In genomic region chr7:126975950-126976866, GRCm38 (mm10) we compare ENCODE assay signal across 8 mouse cellular contexts. TPM values are rescaled to one million over a fixed set of nuclear protein-coding genes. Genes with fewer than 3 reads are reported as not detected.
A peak's percentile ranks its signal among the peaks of the same experiment; 100 is the strongest.
DNase-seq lines count a peak whose midpoint lies in the region; ATAC-seq and TF ChIP-seq lines count a peak whose summit lies in the region.

Cdiptos (minus strand) TSS chr7:126976098.

- no peaks in the 10 kb centered on the region for H3K27me3 ChIP-seq in hindbrain, postnatal 0 days (ENCODE audit: insufficient read depth, low read length)

- peak within 1 kb of the TSS; percentile 98 for H3K27ac ChIP-seq in hindbrain, postnatal 0 days
- peak within 1 kb of the TSS; percentile 100 for H3K27ac ChIP-seq in left cerebral cortex, adult 2 months

- peak; percentile 95 for ATAC-seq in hindbrain, postnatal 0 days
- ATAC-seq in megakaryocyte, adult 5-6 weeks (ENCODE audit: poor library complexity, severe bottlenecking), result peak; percentile 95

- no peaks in the 10 kb centered on the region for H3K9me3 ChIP-seq in hindbrain, postnatal 0 days (ENCODE audit: low read length)

- H3K4me1 ChIP-seq in hindbrain, postnatal 0 days (ENCODE audit: insufficient read depth, low read length), result peaks cover 7% of the 10 kb centered on the region; the same call in 1 of the 2 replicates

- H3K9ac ChIP-seq in hindbrain, postnatal 0 days (replicated peaks; ENCODE audit: low read length), result peak within 1 kb of the TSS; percentile 86

- H3K4me3 ChIP-seq in hindbrain, postnatal 0 days (ENCODE audit: low read length), result peak within 1 kb of the TSS; percentile 79
- H3K4me3 ChIP-seq in left cerebral cortex, adult 2 months, result peak within 1 kb of the TSS; percentile 99

- H3K36me3 ChIP-seq in hindbrain, postnatal 0 days (ENCODE audit: insufficient read depth, low read length), result peaks cover 35% of the 10 kb centered on the region

- H3K4me2 ChIP-seq in hindbrain, postnatal 0 days (ENCODE audit: low read depth, low read length), result peak within 1 kb of the TSS; percentile 88

- peak; percentile 99 for TF ChIP-seq CTCF in hindbrain, postnatal 0 days (IDR thresholded peaks at IDR 0.05; ENCODE audit: low read depth)
- TF ChIP-seq CTCF in left cerebral cortex, adult 2 months (IDR thresholded peaks at IDR 0.05), result peak; percentile 99

- DNase-seq in T-cell, adult 2 months (ENCODE audit: low spot score), result peak; percentile 93
- peak; percentile 97 to 98 for DNase-seq in cerebellum, postnatal 36 days
- peak; percentile 96 for DNase-seq in gastrocnemius, adult 18-20 months (ENCODE audit: low spot score)
- DNase-seq in hindbrain, postnatal 0 days (ENCODE audit: low spot score), result peak; percentile 98
- DNase-seq in left cerebral cortex, adult 2 months (ENCODE audit: extremely low spot score in 1 of 2, low spot score in 2 of 2), result peak; percentile 94 to 96
- peak; percentile 96 to 98 for DNase-seq in right cerebral cortex, adult 2 months (ENCODE audit: low spot score in 2 of 2)
- peak; percentile 98 for DNase-seq in urinary bladder, postnatal 14 days (ENCODE audit: low spot score)

- WGBS in hindbrain, postnatal 0 days, result 0% methylated on average over 55 of the region's 55 CpGs

- intact Hi-C loops in left cerebral cortex, adult 2 months (cut with DNase I), result loop anchor here (1.0 to 2.0 kb wide), 2 partner anchors 41 to 51 kb away; partner anchors contain the start of genes Maz, Pagr1a and Pagr1b

RNA-seq across cellular contexts. Expression of gene Cdiptos, which starts in this region (rescaled TPM):
- under 1 TPM in 1 of 2 experiments, not detected in 1; 0.24 TPM for total RNA-seq in gastrocnemius, adult 18-20 months (2021)
- 0.31 TPM in 1 of 2 replicates, not detected in the other for total RNA-seq in hindbrain, postnatal 0 days (2014; rRNA removed)
- 0.95 and 1.4 TPM in 2 replicates for polyA plus RNA-seq in hindbrain, postnatal 0 days (2015; fragmentation: Nextera tagmentation; extraction: Ambion mirVana)
- under 1 TPM in 1 of 2 experiments, not detected in 1; 0.52 TPM for total RNA-seq in left cerebral cortex, adult 2 months (2021)
- total RNA-seq in megakaryocyte, adult 5-6 weeks (2015), result 4.9 and 6.6 TPM in 2 replicates
- total RNA-seq in megakaryocyte, adult 5-6 weeks (2017), result 0.73 and 3.3 TPM in 2 replicates

Comparison
In these comparisons a context has a peak if more than half of its experiments do, and no peak if none do; other contexts are left out.
1. Peak in every context shown above with its lines: DNase-seq, ATAC-seq, H3K4me3 ChIP-seq and H3K27ac ChIP-seq.
2. Peak in DNase-seq in gastrocnemius, adult 18-20 months; RNA of the gene not detected or under 1 TPM.
3. Peak in DNase-seq, H3K4me3 ChIP-seq and H3K27ac ChIP-seq in left cerebral cortex, adult 2 months; RNA of the gene not detected or under 1 TPM.